Mouse (Mus musculus) MN1 (cell line): ENCODE results near the gene Iqub.

Experiments used
- DNase-seq: peaks from one replicate; pipeline ENCODE4 v3.0.0-alpha.2; 2016; ENCODE audit warnings: low spot score

Gene Iqub

DNA sequence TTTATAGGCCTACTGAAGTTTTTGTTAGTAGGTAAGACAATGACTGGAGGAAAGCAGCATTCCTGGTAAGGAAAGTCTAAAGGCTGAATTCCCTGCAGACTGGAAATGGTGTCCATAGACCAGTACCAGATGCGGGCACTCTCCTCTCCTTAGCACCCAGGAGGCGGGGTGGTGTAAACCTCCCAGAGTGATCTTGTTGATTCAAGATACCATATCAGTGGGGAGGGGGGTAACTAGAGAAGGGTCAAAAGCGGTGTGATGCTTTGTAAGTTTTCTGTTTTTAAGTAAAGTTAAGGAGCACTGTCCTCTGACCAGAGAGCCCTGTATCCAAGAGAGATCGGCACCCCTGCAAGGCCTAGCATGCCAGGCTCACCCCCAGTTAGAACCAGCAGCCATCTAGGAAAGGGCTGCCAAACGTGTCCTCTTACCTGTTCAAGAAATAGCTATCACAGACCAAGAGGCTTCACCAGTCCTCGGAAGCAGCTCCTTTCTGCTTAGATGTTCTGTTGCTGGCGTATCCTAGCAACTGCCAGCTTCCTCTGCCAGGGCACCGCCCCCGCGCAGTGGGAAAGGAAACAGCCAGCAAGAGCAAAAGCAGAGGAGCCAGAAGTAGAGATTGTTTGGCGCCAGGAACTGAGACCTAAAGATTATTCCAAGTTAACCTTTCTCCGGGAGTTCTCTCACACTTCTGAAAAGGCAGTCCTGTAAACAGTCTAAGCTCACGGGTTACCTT lies at the start of gene Iqub:
TSS of gene Iqub (minus strand) at position 516 of the 733 bp plus-strand sequence.
- peak; percentile 80 for DNase-seq

DNA sequence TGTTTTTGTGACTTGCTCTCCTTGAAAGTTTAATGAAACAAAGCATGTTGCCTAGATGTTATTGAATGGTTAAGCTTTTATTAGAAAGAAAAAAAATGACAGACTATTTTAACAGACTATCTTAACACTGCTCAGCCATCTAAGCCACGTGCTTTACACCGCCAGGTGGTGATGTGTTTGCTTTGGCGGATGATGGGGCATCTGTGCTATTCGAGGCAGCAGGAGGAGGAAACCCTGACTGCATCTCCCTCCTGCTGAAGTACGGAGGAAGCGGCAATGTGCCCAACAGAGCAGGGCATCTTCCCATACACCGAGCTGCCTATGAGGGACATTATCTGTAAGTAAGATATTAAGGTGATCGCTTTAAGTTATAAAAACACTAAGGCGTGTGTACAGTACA lies 49.2 kb upstream of the Iqub start:
- DNase-seq = no peak

- DNase-seq = no peak
Observed at GRCm38 (mm10) chr6:24555488-24555887, 40.6 kb upstream of the Iqub start.

GRCm38 (mm10) chr6:24554427-24555086 lies 39.7 kb upstream of the Iqub start:
- DNase-seq = no peak

GRCm38 (mm10) chr6:24552046-24552445 lies 37.2 kb upstream of the Iqub start:
- DNase-seq = no peak

DNA sequence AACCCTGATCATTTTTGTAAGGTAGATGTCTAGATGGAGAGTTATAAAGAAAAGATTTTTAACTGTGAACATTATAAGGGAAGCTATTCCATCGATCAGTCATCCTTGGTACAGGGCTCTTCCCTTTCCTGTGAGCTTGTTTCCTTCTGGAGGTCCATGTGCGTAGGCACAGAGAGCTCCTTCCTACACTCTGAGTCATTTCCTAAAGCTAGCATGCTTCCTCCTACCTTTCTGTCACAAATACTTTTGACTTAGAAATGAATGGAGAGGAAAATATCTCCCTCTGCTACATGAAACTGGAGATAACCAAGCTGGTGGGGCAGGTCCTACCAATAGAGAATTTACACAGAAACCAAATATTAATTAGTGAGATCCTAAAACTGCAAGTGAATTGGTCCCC lies 34.9 kb upstream of the Iqub start:
- no peak for DNase-seq

DNA sequence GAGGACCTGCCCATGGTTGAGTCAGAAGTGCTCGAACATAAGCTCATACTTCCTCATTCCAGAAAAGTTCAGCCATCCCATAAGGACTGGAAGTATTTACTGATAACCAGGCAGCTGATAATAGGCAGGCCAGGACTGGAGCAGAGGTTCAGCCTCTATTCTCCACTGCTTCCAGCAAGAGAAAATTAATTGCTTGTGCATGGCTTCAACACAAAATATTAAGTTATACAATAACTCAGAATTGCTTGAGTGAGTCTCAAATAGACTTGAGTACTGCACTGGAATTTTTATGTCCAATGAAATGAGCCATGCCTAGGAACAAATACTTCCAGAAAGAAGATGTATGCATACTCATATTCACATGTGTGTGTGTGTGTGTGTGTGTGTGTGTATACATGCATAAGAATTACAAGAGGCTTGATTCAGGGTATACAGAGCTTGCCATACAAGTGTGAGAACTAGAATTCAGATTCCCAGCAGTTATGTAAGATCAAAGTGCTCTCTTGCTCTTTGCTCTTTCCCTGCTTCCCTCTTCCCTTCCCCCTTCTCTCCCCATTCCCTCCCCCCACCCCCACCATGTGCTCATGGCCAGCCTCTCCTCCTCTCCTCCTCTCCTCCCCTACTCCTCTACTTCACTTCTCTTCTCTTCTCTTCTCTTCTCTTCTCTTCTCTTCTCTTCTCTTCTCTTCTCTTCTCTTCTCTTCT lies 32.0 kb upstream of the Iqub start:
- DNase-seq = no peak

- no peak for DNase-seq
Observed at GRCm38 (mm10) chr6:24543119-24543591, 28.3 kb upstream of the Iqub start.

GRCm38 (mm10) chr6:24542393-24542792 lies 27.5 kb upstream of the Iqub start:
- no peak for DNase-seq

DNA sequence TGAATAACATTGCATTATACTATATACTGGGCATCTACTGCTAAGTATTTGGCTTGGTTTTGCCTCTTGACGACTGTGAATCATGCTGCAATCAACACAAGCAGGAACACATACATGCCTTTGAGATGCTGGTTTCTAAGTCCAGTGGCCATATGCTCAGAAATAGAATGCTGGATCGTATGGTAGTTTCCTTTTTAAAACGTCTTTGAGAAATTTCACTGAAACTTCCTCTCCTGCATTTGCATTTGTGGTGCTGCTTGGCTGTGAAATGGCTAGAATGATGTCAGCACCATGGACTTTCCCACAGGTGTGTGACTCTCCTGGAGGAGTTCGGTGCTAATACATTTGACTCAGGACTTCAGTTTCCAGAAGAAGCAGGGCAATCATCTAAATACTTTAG lies 25.2 kb upstream of the Iqub start:
- no peak for DNase-seq

DNA sequence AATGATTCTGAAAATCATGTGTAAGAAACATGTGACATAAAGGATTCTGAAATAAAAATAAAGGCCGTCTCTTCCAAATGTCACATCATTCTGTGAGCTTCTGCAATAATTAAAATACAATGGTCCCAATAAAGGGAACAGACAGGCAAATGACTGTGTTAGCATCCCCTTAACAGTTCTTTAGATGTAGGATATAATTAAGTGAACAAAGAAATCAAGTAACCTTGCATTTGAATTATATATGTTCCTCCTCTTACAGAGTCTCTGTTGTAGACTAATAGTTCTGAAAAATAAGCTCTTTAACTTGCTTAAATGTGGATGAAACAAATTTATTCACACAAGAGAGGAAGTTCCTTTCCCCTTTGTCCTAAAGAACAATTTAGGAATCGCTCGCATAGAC lies 23.6 kb upstream of the Iqub start:
- DNase-seq = no peak

- no peak for DNase-seq
Observed at GRCm38 (mm10) chr6:24532804-24533203, 17.9 kb upstream of the Iqub start.

GRCm38 (mm10) chr6:24530711-24531420 lies 16.0 kb upstream of the Iqub start:
- peak; percentile 17 for DNase-seq

- peak; percentile 73 for DNase-seq
Observed at GRCm38 (mm10) chr6:24530166-24530565, 15.3 kb upstream of the Iqub start.

GRCm38 (mm10) chr6:24528064-24528243 lies 13.1 kb upstream of the Iqub start, which contains the start of gene Asb15:
Gene Asb15, plus strand, starts transcription at chr6:24528144.
- DNase-seq = peak; percentile 30

GRCm38 (mm10) chr6:24527155-24528063 lies 12.5 kb upstream of the Iqub start, which contains the start of gene Ndufa5:
Gene Ndufa5, minus strand, starts transcription at chr6:24528013.
- peak; percentile 98 for DNase-seq

- no peak for DNase-seq
Observed at GRCm38 (mm10) chr6:24525705-24526104, 10.8 kb upstream of the Iqub start.

DNA sequence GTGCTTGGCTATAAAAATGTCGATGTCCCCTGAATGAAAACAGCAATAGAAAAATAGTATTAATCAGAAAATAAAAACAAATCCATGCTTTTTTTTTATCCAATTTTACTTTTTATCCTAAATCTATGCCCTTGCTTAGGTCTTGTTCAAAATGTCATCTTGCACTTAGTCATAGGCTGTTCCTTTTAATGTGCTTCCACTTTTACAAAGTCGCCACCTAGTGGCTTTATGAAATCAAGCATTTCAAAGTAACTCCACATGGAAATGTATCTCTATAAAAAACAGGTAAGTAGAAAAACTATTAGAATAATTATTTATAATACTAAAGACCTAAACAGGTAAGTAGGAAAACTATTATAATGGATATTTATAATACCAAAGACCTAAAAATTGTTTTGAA lies 1.3 kb upstream of the Iqub start:
- DNase-seq = peak; percentile 70

DNA sequence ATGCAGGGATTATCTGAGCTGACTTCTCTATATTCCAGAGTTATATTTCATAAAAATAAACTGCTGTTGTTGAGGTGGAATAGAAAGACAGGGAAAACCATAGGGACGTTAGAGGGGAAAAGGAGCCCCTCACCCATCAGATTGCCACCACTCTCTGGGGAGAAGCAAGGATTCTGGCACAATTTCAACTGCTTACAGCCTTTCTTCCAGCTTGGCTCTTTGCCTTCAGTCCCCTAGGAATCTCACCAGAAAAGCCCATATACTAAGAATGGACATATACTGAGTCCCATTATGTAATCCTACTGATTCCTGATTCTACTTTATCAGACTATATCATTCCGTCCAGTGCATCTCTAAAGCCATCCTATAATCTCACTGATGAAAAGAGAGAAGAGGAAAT lies 10.7 kb downstream of the Iqub start:
- no peak for DNase-seq

DNA sequence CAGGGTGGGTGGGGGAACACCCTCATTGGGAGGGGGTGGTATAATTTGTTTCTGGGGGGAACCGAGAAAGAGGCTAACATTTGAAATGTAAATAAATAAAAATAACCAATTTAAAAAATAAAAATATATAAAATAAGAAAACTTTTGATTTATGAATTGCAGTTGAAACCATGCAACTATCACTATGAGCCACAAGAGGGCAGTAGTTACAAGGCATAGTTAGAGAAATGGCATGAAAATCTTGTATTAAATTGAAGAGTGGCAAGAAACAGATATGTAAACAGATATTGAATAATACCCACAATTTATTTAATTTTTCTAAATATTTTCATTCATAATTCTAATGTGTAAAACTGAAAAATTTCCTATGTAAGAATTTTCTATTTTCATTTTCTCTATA lies 24.5 kb downstream of the Iqub start:
- peak; percentile 38 for DNase-seq

- no peak for DNase-seq
Observed at GRCm38 (mm10) chr6:24486530-24486929, 28.3 kb downstream of the Iqub start.
